In genomic region chr14:111297796-111298195, GRCm38 (mm10) we compare ENCODE assay signal across 16 mouse cellular contexts.
"Had no signal": no experiment of that assay in that cellular context is flagged by ENCODE, and none has a peak within 500 bp of the region (broad histone marks: within the 10 kb centered on the region; RNA-seq: fewer than 3 reads in every experiment).

No protein-coding gene starts in this region.

- H3K27me3 ChIP-seq: neural tube, embryonic 13.5 days; neural tube, embryonic 15.5 days; stomach, embryonic 15.5 days had no signal

- H3K4me1 ChIP-seq: neural tube, embryonic 13.5 days; neural tube, embryonic 15.5 days; stomach, embryonic 15.5 days had no signal

- H3K4me3 ChIP-seq: neural tube, embryonic 13.5 days; neural tube, embryonic 15.5 days; stomach, embryonic 15.5 days had no signal

- DNase-seq: retina, postnatal 1 day; right cerebral cortex, adult 18-20 months; right cerebral cortex, postnatal 14 days; right cerebral cortex, postnatal 25 days; right cerebral cortex, postnatal 4 days; spleen, adult 18-20 months; thymus, adult 18-20 months; thymus, adult 2 months; thymus, postnatal 14 days; thymus, postnatal 25 days; thymus, postnatal 36 days; thymus, postnatal 4 days had no signal

- H3K36me3 ChIP-seq: neural tube, embryonic 13.5 days; neural tube, embryonic 15.5 days; stomach, embryonic 15.5 days had no signal

- H3K9ac ChIP-seq: neural tube, embryonic 13.5 days; neural tube, embryonic 15.5 days; stomach, embryonic 15.5 days had no signal

- H3K9me3 ChIP-seq: neural tube, embryonic 13.5 days; neural tube, embryonic 15.5 days; stomach, embryonic 15.5 days had no signal

- H3K27ac ChIP-seq: neural tube, embryonic 13.5 days; neural tube, embryonic 15.5 days; stomach, embryonic 15.5 days; stomach, postnatal 0 days had no signal
